15 mouse cellular contexts compared by ENCODE assay signal in genomic region chr13:46852470-46852869, GRCm38 (mm10).
DNase-seq lines count a peak whose midpoint lies in the region; ATAC-seq and TF ChIP-seq lines count a peak whose summit lies in the region.
"Had no signal": no experiment of that assay in that cellular context is flagged by ENCODE, and none has a peak within 500 bp of the region (broad histone marks: within the 10 kb centered on the region; RNA-seq: fewer than 3 reads in every experiment).

No protein-coding gene starts in this region.

- no peaks in the 10 kb centered on the region for H3K9me3 ChIP-seq in forebrain, postnatal 0 days (ENCODE audit: low read length)
- no peaks in the 10 kb centered on the region for H3K9me3 ChIP-seq in forebrain, embryonic 16.5 days (ENCODE audit: control insufficient read depth, low read length)
- peaks cover 2% of the 10 kb centered on the region for H3K9me3 ChIP-seq in CH12.LX (replicated peaks; ENCODE audit: low read length)
- no peaks in the 10 kb centered on the region for H3K9me3 ChIP-seq in heart, embryonic 12.5 days (replicated peaks)
- H3K9me3 ChIP-seq: liver, embryonic 15.5 days; midbrain, embryonic 15.5 days had no signal

- no peak overlapping the region for H3K27ac ChIP-seq in forebrain, postnatal 0 days (ENCODE audit: low read depth, low read length)
- no peak overlapping the region for H3K27ac ChIP-seq in forebrain, embryonic 16.5 days (ENCODE audit: low read length)
- no peak overlapping the region for H3K27ac ChIP-seq in liver, adult 2 months (replicated peaks; ENCODE audit: insufficient read depth, low read depth, low read length)
- no peak overlapping the region for H3K27ac ChIP-seq in CH12.LX (ENCODE audit: insufficient read depth, low read depth)
- no peak overlapping the region for H3K27ac ChIP-seq in bone marrow macrophage, adult 2 months (ENCODE audit: insufficient read depth, low read depth, low read length)
- H3K27ac ChIP-seq in heart, embryonic 12.5 days (ENCODE audit: poor library complexity, severe bottlenecking), result no peak overlapping the region
- H3K27ac ChIP-seq: liver, embryonic 15.5 days; midbrain, embryonic 15.5 days had no signal

- H3K36me3 ChIP-seq in forebrain, postnatal 0 days (ENCODE audit: insufficient read depth), result no peaks in the 10 kb centered on the region
- no peaks in the 10 kb centered on the region for H3K36me3 ChIP-seq in forebrain, embryonic 16.5 days (ENCODE audit: control insufficient read depth, insufficient read depth)
- H3K36me3 ChIP-seq in liver, adult 2 months (ENCODE audit: control insufficient read depth, insufficient read depth, low read length), result no peaks in the 10 kb centered on the region
- no peaks in the 10 kb centered on the region for H3K36me3 ChIP-seq in CH12.LX (replicated peaks in 1 of 2; ENCODE audit: control insufficient read depth in 1 of 2, insufficient read depth in 1 of 2, low read length in 1 of 2)
- H3K36me3 ChIP-seq in heart, embryonic 12.5 days, result peaks cover 9% of the 10 kb centered on the region; the same call in 1 of the 2 replicates
- H3K36me3 ChIP-seq: liver, embryonic 15.5 days; midbrain, embryonic 15.5 days had no signal

- no peak for DNase-seq in forebrain, postnatal 0 days
- no peak for DNase-seq in liver, adult 2 months (ENCODE audit: extremely low read depth, low read depth, low spot score)
- no peak for DNase-seq in liver
- no peak for DNase-seq in CH12.LX (ENCODE audit: extremely low read depth)
- DNase-seq: adrenal gland, postnatal 25 days; gastrocnemius, postnatal 25 days; kidney, adult 8-10 months; spleen, adult 18-20 months had no signal

- dilution Hi-C loops in CH12.LX (cut with MboI; ENCODE audit: extremely low pct_ligation_motif_present, extremely low pct_unique_long_range_greater_than_20kb, low sequenced_read_pairs), result no loop called here

- no peak for TF ChIP-seq POLR2A in liver, adult 2 months (IDR thresholded peaks at IDR 0.05; ENCODE audit: extremely low read depth, insufficient read depth, low read length)
- no peak for TF ChIP-seq POLR2A in CH12.LX (IDR thresholded peaks at IDR 0.05; ENCODE audit: low read depth, low read length)
- TF ChIP-seq POLR2A in bone marrow macrophage, adult 2 months (IDR thresholded peaks at IDR 0.05; ENCODE audit: borderline replicate concordance, low read depth, low read length), result no peak

- in situ Hi-C loops in CH12.LX (cut with MboI; ENCODE audit: low pct_ligation_motif_present, low pct_unique_long_range_greater_than_20kb, low sequenced_read_pairs), result no loop called here

- H3K27me3 ChIP-seq in forebrain, postnatal 0 days (ENCODE audit: insufficient read depth, low read length), result no peaks in the 10 kb centered on the region
- no peaks in the 10 kb centered on the region for H3K27me3 ChIP-seq in forebrain, embryonic 16.5 days (replicated peaks; ENCODE audit: control insufficient read depth, insufficient read depth, low read length)
- no peaks in the 10 kb centered on the region for H3K27me3 ChIP-seq in liver, adult 2 months (ENCODE audit: control insufficient read depth, insufficient read depth, low read length)
- no peaks in the 10 kb centered on the region for H3K27me3 ChIP-seq in CH12.LX (replicated peaks)
- H3K27me3 ChIP-seq in heart, embryonic 12.5 days (replicated peaks), result no peaks in the 10 kb centered on the region
- H3K27me3 ChIP-seq: liver, embryonic 15.5 days; midbrain, embryonic 15.5 days had no signal

- H3K79me2 ChIP-seq in liver, adult 2 months (ENCODE audit: control insufficient read depth, insufficient read depth, low read length), result no peaks in the 10 kb centered on the region
- no peaks in the 10 kb centered on the region for H3K79me2 ChIP-seq in CH12.LX (replicated peaks; ENCODE audit: control insufficient read depth, extremely low read depth, insufficient read depth, poor library complexity, severe bottlenecking)

- no peak overlapping the region for H3K4me3 ChIP-seq in forebrain, postnatal 0 days (ENCODE audit: low read depth, low read length)
- no peak overlapping the region for H3K4me3 ChIP-seq in forebrain, embryonic 16.5 days (replicated peaks; ENCODE audit: low read length)
- no peak overlapping the region for H3K4me3 ChIP-seq in liver, adult 2 months (ENCODE audit: insufficient read depth, low read depth, low read length)
- H3K4me3 ChIP-seq in CH12.LX (replicated peaks in 1 of 3; ENCODE audit: low read depth in 2 of 3, low read length in 2 of 3, poor library complexity in 1 of 3), result no peak overlapping the region
- H3K4me3 ChIP-seq in bone marrow macrophage, adult 2 months (ENCODE audit: insufficient read depth, low read length), result no peak overlapping the region
- no peak overlapping the region for H3K4me3 ChIP-seq in heart, embryonic 12.5 days
- H3K4me3 ChIP-seq: liver, embryonic 15.5 days; midbrain, embryonic 15.5 days had no signal

- no peak overlapping the region for H3K4me2 ChIP-seq in forebrain, postnatal 0 days (ENCODE audit: low read depth)
- no peak overlapping the region for H3K4me2 ChIP-seq in forebrain, embryonic 16.5 days (ENCODE audit: low read length)
- no peak overlapping the region for H3K4me2 ChIP-seq in CH12.LX (ENCODE audit: insufficient read depth, low read depth, poor library complexity, severe bottlenecking)
- no peak overlapping the region for H3K4me2 ChIP-seq in heart, embryonic 12.5 days
- H3K4me2 ChIP-seq: liver, embryonic 15.5 days; midbrain, embryonic 15.5 days had no signal

- WGBS in forebrain, postnatal 0 days, result 98% methylated on average over 4 of the region's 4 CpGs
- WGBS in forebrain, embryonic 16.5 days, result 98% methylated on average over 4 of the region's 4 CpGs
- WGBS in liver, adult 2 months, result 98% methylated on average over 4 of the region's 4 CpGs
- WGBS in heart, embryonic 12.5 days, result 95% methylated on average over 4 of the region's 4 CpGs

- no peak for ATAC-seq in forebrain, postnatal 0 days
- no peak for ATAC-seq in forebrain, embryonic 16.5 days
- ATAC-seq in megakaryocyte progenitor cell, adult 5-6 weeks (replicated peaks; ENCODE audit: poor library complexity), result no peak
- no peak for ATAC-seq in heart, embryonic 12.5 days (ENCODE audit: insufficient number of reproducible peaks, low FRiP score)
- ATAC-seq: forebrain, embryonic 14.5 days; midbrain, embryonic 15.5 days had no signal

- no peak for TF ChIP-seq EP300 in CH12.LX (IDR thresholded peaks at IDR 0.05; ENCODE audit: low read length)

- no peaks in the 10 kb centered on the region for H3K4me1 ChIP-seq in forebrain, postnatal 0 days (ENCODE audit: insufficient read depth)
- no peaks in the 10 kb centered on the region for H3K4me1 ChIP-seq in forebrain, embryonic 16.5 days (replicated peaks; ENCODE audit: control insufficient read depth, insufficient read depth, low read length)
- 0 out of 2 replicates have a peak, but pooled peaks cover 4% of the 10 kb centered on the region for H3K4me1 ChIP-seq in liver, adult 2 months (ENCODE audit: control insufficient read depth, insufficient read depth, low read length)
- H3K4me1 ChIP-seq in CH12.LX (ENCODE audit: control insufficient read depth in 1 of 2, insufficient read depth in 2 of 2), result no peaks in the 10 kb centered on the region
- H3K4me1 ChIP-seq in bone marrow macrophage, adult 2 months (ENCODE audit: control insufficient read depth, insufficient read depth, low read length), result no peaks in the 10 kb centered on the region
- peaks cover 22% of the 10 kb centered on the region for H3K4me1 ChIP-seq in heart, embryonic 12.5 days (replicated peaks)
- H3K4me1 ChIP-seq: liver, embryonic 15.5 days; midbrain, embryonic 15.5 days had no signal

- TF ChIP-seq RAD21 in CH12.LX (IDR thresholded peaks at IDR 0.05; ENCODE audit: low read depth, low read length), result peak; percentile 9

- no peak overlapping the region for H3K9ac ChIP-seq in forebrain, postnatal 0 days
- H3K9ac ChIP-seq in forebrain, embryonic 16.5 days (replicated peaks; ENCODE audit: low read depth, low read length), result no peak overlapping the region
- H3K9ac ChIP-seq in liver, adult 2 months (ENCODE audit: low read depth, low read length), result no peak overlapping the region
- no peak overlapping the region for H3K9ac ChIP-seq in CH12.LX (ENCODE audit: insufficient read depth, low read depth)
- no peak overlapping the region for H3K9ac ChIP-seq in heart, embryonic 12.5 days
- H3K9ac ChIP-seq: liver, embryonic 15.5 days; midbrain, embryonic 15.5 days had no signal

- TF ChIP-seq CTCF in forebrain, postnatal 0 days (IDR thresholded peaks at IDR 0.05; ENCODE audit: low read depth), result peak; percentile 22; the same call in 1 of the 2 replicates
- 0 out of 2 replicates have a peak, but pooled peaks have one; percentile 21 for TF ChIP-seq CTCF in liver, adult 2 months (IDR thresholded peaks at IDR 0.05; ENCODE audit: low read depth, low read length)
- TF ChIP-seq CTCF in CH12.LX (conservative IDR thresholded peaks at IDR 0.05 in 1 of 2, IDR thresholded peaks at IDR 0.05 in 1 of 2; ENCODE audit: low read depth in 2 of 2, low read length in 2 of 2), result peak; percentile 12 to 32; a peak in 2 of 4 replicates
- 0 out of 2 replicates have a peak, but pooled peaks have one; percentile 21 for TF ChIP-seq CTCF in bone marrow macrophage, adult 2 months (IDR thresholded peaks at IDR 0.05; ENCODE audit: low read depth, low read length)

TF ChIP-seq in CH12.LX, 34 proteins besides CTCF, POLR2A, EP300 and RAD21:
- TF ChIP-seq USF2 (conservative IDR thresholded peaks at IDR 0.05; ENCODE audit: low read depth, low read length) (no peak), SMC3 (IDR thresholded peaks at IDR 0.05; ENCODE audit: low read depth, low read length) (peak; percentile 21), KAT2A (IDR thresholded peaks at IDR 0.05; ENCODE audit: insufficient replicate concordance, low read length) (no peak), GABPA (IDR thresholded peaks at IDR 0.05; ENCODE audit: insufficient replicate concordance, low read depth, low read length) (no peak)
